Mouse (Mus musculus): ENCODE results near the gene Gstp2. TPM values are rescaled to one million over a fixed set of nuclear protein-coding genes. Genes with fewer than 3 reads are reported as not detected.

Gstp2 gene
- total and polyA plus RNA-seq, 2 experiments, result 7.9 to 9.2 TPM

DNA sequence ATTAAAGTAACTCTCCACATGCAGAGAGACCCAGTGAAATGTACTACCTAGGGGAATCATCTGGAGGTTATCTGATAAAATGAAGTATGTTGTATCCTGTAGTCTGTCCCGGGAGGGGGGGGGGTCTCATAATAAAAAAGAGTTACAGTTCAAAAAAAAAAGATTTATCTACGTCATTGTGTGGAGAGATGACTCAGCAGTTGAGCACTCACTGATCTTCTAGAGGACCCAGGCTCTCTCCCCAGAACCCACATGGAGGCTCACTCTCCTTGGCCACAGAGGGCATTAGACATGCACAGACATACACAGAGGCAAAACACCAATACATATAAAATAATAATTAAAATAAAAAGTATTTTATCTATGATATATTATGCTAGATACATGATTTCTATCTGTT, 45.6 kb upstream of the Gstp2 start:
- TF ChIP-seq POLR2A (IDR thresholded peaks at IDR 0.05; ENCODE audit: extremely low read depth, insufficient read depth, low read length), result no peak
- TF ChIP-seq CTCF (IDR thresholded peaks at IDR 0.05; ENCODE audit: low read depth, low read length), result no peak
- DNase-seq (ENCODE audit: extremely low read depth, low read depth, low spot score), result no peak
- no peaks in the 10 kb centered on the region for H3K79me2 ChIP-seq (ENCODE audit: control insufficient read depth, insufficient read depth, low read length)
- no peak overlapping the region for H3K4me3 ChIP-seq (ENCODE audit: insufficient read depth, low read depth, low read length)
- H3K4me1 ChIP-seq (ENCODE audit: control insufficient read depth, insufficient read depth, low read length), result peaks cover 3% of the 10 kb centered on the region; the same call in 1 of the 2 replicates
- H3K27ac ChIP-seq (replicated peaks; ENCODE audit: insufficient read depth, low read depth, low read length), result no peak overlapping the region
- no peaks in the 10 kb centered on the region for H3K36me3 ChIP-seq (ENCODE audit: control insufficient read depth, insufficient read depth, low read length)
- no peak overlapping the region for H3K9ac ChIP-seq (ENCODE audit: low read depth, low read length)
- WGBS, result 58% methylated on average over 2 of the region's 2 CpGs
- no peaks in the 10 kb centered on the region for H3K27me3 ChIP-seq (ENCODE audit: control insufficient read depth, insufficient read depth, low read length)

DNA sequence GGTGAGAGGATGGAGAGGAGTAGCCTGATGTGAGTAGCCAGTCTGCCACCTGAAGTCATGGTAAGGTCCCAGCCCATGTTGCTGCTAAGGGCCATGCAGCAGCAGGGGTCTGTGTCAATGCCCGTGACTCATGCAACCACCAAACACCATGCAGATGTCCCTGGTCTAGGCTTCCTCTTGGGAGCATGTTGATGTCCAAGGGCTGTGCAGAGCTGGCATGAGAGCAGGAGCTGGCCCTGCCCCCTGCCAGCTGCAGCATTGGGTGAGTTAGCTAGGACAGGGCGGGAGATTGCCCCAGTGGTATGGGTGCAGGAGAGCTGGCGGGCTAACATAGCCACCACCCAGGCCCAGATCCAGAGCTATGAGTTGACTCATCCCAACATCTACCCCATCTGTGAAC, 44.6 kb upstream of the Gstp2 start:
- Histone ChIP-seq H3K9ac (ENCODE audit: low read depth, low read length) (no peak overlapping the region), H3K79me2 (ENCODE audit: control insufficient read depth, insufficient read depth, low read length) (no peaks in the 10 kb centered on the region), H3K4me3 (ENCODE audit: insufficient read depth, low read depth, low read length) (no peak overlapping the region), H3K27ac (replicated peaks; ENCODE audit: insufficient read depth, low read depth, low read length) (no peak overlapping the region), H3K4me1 (ENCODE audit: control insufficient read depth, insufficient read depth, low read length) (no peaks in the 10 kb centered on the region), H3K27me3 (ENCODE audit: control insufficient read depth, insufficient read depth, low read length) (no peaks in the 10 kb centered on the region), H3K36me3 (ENCODE audit: control insufficient read depth, insufficient read depth, low read length) (no peaks in the 10 kb centered on the region)
- no peak for TF ChIP-seq CTCF (IDR thresholded peaks at IDR 0.05; ENCODE audit: low read depth, low read length)
- no peak for TF ChIP-seq POLR2A (IDR thresholded peaks at IDR 0.05; ENCODE audit: extremely low read depth, insufficient read depth, low read length)
- 95% methylated on average over 3 of the region's 3 CpGs for WGBS
- DNase-seq (ENCODE audit: extremely low read depth, low read depth, low spot score), result no peak

DNA sequence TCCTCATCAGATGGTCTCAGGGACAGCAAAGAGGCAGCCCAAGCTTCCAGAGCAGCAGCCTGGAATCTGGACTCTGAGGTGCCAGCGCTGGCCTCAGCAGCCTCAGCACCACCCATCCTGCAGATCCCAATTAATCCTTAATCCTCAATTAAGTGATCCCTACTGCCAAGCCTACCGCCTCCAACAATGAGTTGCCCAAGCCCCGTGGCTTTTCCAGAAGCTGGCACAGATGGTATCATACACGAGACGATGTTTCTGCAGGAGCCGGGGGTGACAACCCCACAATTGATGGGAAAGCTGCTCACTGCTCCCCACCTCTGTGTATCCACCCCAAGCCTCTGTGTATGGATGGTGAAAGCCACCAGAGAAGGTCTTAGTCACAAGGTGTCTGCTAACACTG, 43.3 kb upstream of the Gstp2 start:
- Histone ChIP-seq H3K79me2 (ENCODE audit: control insufficient read depth, insufficient read depth, low read length) (no peaks in the 10 kb centered on the region), H3K27ac (replicated peaks; ENCODE audit: insufficient read depth, low read depth, low read length) (no peak overlapping the region), H3K4me3 (ENCODE audit: insufficient read depth, low read depth, low read length) (no peak overlapping the region), H3K4me1 (ENCODE audit: control insufficient read depth, insufficient read depth, low read length) (peaks cover 4% of the 10 kb centered on the region; the same call in 1 of the 2 replicates), H3K36me3 (ENCODE audit: control insufficient read depth, insufficient read depth, low read length) (no peaks in the 10 kb centered on the region), H3K27me3 (ENCODE audit: control insufficient read depth, insufficient read depth, low read length) (no peaks in the 10 kb centered on the region), H3K9ac (ENCODE audit: low read depth, low read length) (no peak overlapping the region)
- WGBS, result 83% methylated on average over 6 of the region's 6 CpGs
- no peak for TF ChIP-seq CTCF (IDR thresholded peaks at IDR 0.05; ENCODE audit: low read depth, low read length)
- TF ChIP-seq POLR2A (IDR thresholded peaks at IDR 0.05; ENCODE audit: extremely low read depth, insufficient read depth, low read length), result no peak
- DNase-seq (ENCODE audit: extremely low read depth, low read depth, low spot score), result no peak

DNA sequence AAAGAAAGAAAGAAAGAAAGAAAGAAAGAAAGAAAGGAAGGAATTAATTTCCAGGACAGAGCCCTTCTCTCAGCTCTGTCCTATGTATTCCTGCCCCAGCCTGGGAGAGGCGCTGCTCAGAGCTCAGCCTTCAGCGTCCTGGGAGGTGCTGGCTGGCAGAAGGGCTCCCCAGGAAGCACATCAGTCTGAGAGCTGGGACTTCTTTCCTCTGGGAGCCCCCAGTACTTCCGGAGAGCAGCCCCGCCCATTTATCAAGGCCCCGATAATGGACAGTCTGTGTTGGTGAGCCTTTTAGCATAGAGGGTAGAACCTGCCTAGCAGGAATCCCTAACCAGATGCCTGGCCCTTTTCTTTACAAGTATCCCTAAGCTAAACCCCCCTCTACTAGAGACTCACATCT, 42.3 kb upstream of the Gstp2 start:
- Histone ChIP-seq H3K36me3 (ENCODE audit: control insufficient read depth, insufficient read depth, low read length) (no peaks in the 10 kb centered on the region), H3K79me2 (ENCODE audit: control insufficient read depth, insufficient read depth, low read length) (no peaks in the 10 kb centered on the region), H3K27ac (replicated peaks; ENCODE audit: insufficient read depth, low read depth, low read length) (no peak overlapping the region), H3K4me3 (ENCODE audit: insufficient read depth, low read depth, low read length) (no peak overlapping the region), H3K27me3 (ENCODE audit: control insufficient read depth, insufficient read depth, low read length) (no peaks in the 10 kb centered on the region), H3K9ac (ENCODE audit: low read depth, low read length) (no peak overlapping the region), H3K4me1 (ENCODE audit: control insufficient read depth, insufficient read depth, low read length) (peaks cover 4% of the 10 kb centered on the region; the same call in 1 of the 2 replicates)
- no peak for DNase-seq (ENCODE audit: extremely low read depth, low read depth, low spot score)
- WGBS, result 67% methylated on average over 5 of the region's 5 CpGs
- TF ChIP-seq POLR2A (IDR thresholded peaks at IDR 0.05; ENCODE audit: extremely low read depth, insufficient read depth, low read length) (no peak), CTCF (IDR thresholded peaks at IDR 0.05; ENCODE audit: low read depth, low read length) (no peak)

- Histone ChIP-seq H3K36me3 (ENCODE audit: control insufficient read depth, insufficient read depth, low read length) (no peaks in the 10 kb centered on the region), H3K9ac (ENCODE audit: low read depth, low read length) (no peak overlapping the region), H3K4me3 (ENCODE audit: insufficient read depth, low read depth, low read length) (no peak overlapping the region), H3K79me2 (ENCODE audit: control insufficient read depth, insufficient read depth, low read length) (no peaks in the 10 kb centered on the region), H3K27me3 (ENCODE audit: control insufficient read depth, insufficient read depth, low read length) (no peaks in the 10 kb centered on the region), H3K27ac (replicated peaks; ENCODE audit: insufficient read depth, low read depth, low read length) (no peak overlapping the region), H3K4me1 (ENCODE audit: control insufficient read depth, insufficient read depth, low read length) (peaks cover 4% of the 10 kb centered on the region; the same call in 1 of the 2 replicates)
- no peak for DNase-seq (ENCODE audit: extremely low read depth, low read depth, low spot score)
- WGBS, result 76% methylated on average over 5 of the region's 5 CpGs
- no peak for TF ChIP-seq POLR2A (IDR thresholded peaks at IDR 0.05; ENCODE audit: extremely low read depth, insufficient read depth, low read length)
- TF ChIP-seq CTCF (IDR thresholded peaks at IDR 0.05; ENCODE audit: low read depth, low read length), result no peak
Measured at GRCm38 (mm10) chr19:4087090-4087489, 41.3 kb upstream of the Gstp2 start.

GRCm38 (mm10) chr19:4086156-4086555, 40.3 kb upstream of the Gstp2 start:
- DNase-seq (ENCODE audit: extremely low read depth, low read depth, low spot score), result no peak
- WGBS, result 91% methylated on average over 15 of the region's 15 CpGs
- Histone ChIP-seq H3K4me1 (ENCODE audit: control insufficient read depth, insufficient read depth, low read length) (peaks cover 8% of the 10 kb centered on the region; the same call in 1 of the 2 replicates), H3K27me3 (ENCODE audit: control insufficient read depth, insufficient read depth, low read length) (no peaks in the 10 kb centered on the region), H3K4me3 (ENCODE audit: insufficient read depth, low read depth, low read length) (no peak overlapping the region), H3K79me2 (ENCODE audit: control insufficient read depth, insufficient read depth, low read length) (no peaks in the 10 kb centered on the region), H3K36me3 (ENCODE audit: control insufficient read depth, insufficient read depth, low read length) (no peaks in the 10 kb centered on the region), H3K27ac (replicated peaks; ENCODE audit: insufficient read depth, low read depth, low read length) (no peak overlapping the region), H3K9ac (ENCODE audit: low read depth, low read length) (no peak overlapping the region)
- no peak for TF ChIP-seq CTCF (IDR thresholded peaks at IDR 0.05; ENCODE audit: low read depth, low read length)
- TF ChIP-seq POLR2A (IDR thresholded peaks at IDR 0.05; ENCODE audit: extremely low read depth, insufficient read depth, low read length), result no peak

Measured in liver, adult 2 months (tissue).